Mouse (Mus musculus) cerebellum, adult 9-10 months (tissue): ENCODE data around the gene Cog3.
A peak's percentile ranks its signal among the peaks of the same experiment; 100 is the strongest.

Experiments
- DNase-seq: peaks from one replicate; pipeline ENCODE4 v3.0.0; 2022

The Cog3 gene

GRCm38 (mm10) chr14:75757821-75758220 is 3.5 kb upstream of the Cog3 start:
- DNase-seq: peak; percentile 61

- DNase-seq: peak; percentile 36
Measured at GRCm38 (mm10) chr14:75756971-75757370, 2.7 kb upstream of the Cog3 start.

GRCm38 (mm10) chr14:75753206-75753605 is 1.1 kb downstream of the Cog3 start:
- peak; percentile 36 for DNase-seq

GRCm38 (mm10) chr14:75751040-75751439 is 3.3 kb downstream of the Cog3 start:
- DNase-seq: no peak

GRCm38 (mm10) chr14:75749123-75749522 is 5.2 kb downstream of the Cog3 start:
- DNase-seq: no peak

GRCm38 (mm10) chr14:75747960-75748359 is 6.4 kb downstream of the Cog3 start:
- no peak for DNase-seq

- DNase-seq: no peak
Measured at GRCm38 (mm10) chr14:75741904-75742303, 12.4 kb downstream of the Cog3 start.

- DNase-seq: no peak
Measured at GRCm38 (mm10) chr14:75735597-75735996, 18.7 kb downstream of the Cog3 start.

GRCm38 (mm10) chr14:75732631-75733030 is 21.7 kb downstream of the Cog3 start:
- no peak for DNase-seq

- no peak for DNase-seq
Measured at GRCm38 (mm10) chr14:75731361-75731760, 23.0 kb downstream of the Cog3 start.

- DNase-seq: no peak
Measured at GRCm38 (mm10) chr14:75728111-75728510, 26.2 kb downstream of the Cog3 start.

GRCm38 (mm10) chr14:75727046-75727445 is 27.3 kb downstream of the Cog3 start:
- DNase-seq: peak; percentile 36

GRCm38 (mm10) chr14:75722816-75723215 is 31.5 kb downstream of the Cog3 start:
- DNase-seq: no peak

- peak; percentile 68 for DNase-seq
Measured at GRCm38 (mm10) chr14:75721977-75722563, 32.2 kb downstream of the Cog3 start.

- no peak for DNase-seq
Measured at GRCm38 (mm10) chr14:75720121-75720520, 34.2 kb downstream of the Cog3 start.

- no peak for DNase-seq
Measured at GRCm38 (mm10) chr14:75716410-75716809, 37.9 kb downstream of the Cog3 start.

GRCm38 (mm10) chr14:75713661-75714060 is 40.7 kb downstream of the Cog3 start:
- DNase-seq: no peak

GRCm38 (mm10) chr14:75712687-75713086 is 41.6 kb downstream of the Cog3 start:
- DNase-seq: no peak

- DNase-seq: no peak
Measured at GRCm38 (mm10) chr14:75711731-75712130, 42.6 kb downstream of the Cog3 start.

GRCm38 (mm10) chr14:75708986-75709385 is 45.3 kb downstream of the Cog3 start:
- no peak for DNase-seq

- no peak for DNase-seq
Measured at GRCm38 (mm10) chr14:75707771-75708170, 46.5 kb downstream of the Cog3 start.

GRCm38 (mm10) chr14:75706647-75707046 is 47.7 kb downstream of the Cog3 start:
- DNase-seq: no peak

- no peak for DNase-seq
Measured at GRCm38 (mm10) chr14:75697928-75698327, 56.4 kb downstream of the Cog3 start.

GRCm38 (mm10) chr14:75696096-75696495 is 58.2 kb downstream of the Cog3 start:
- DNase-seq: no peak

- DNase-seq: no peak
Measured at GRCm38 (mm10) chr14:75690428-75690827, 63.9 kb downstream of the Cog3 start.
